Mouse (Mus musculus): ENCODE results near the gene Lhx3. TPM values are rescaled to one million over a fixed set of nuclear protein-coding genes. Genes with fewer than 3 reads are reported as not detected.

The Lhx3 gene
- total and polyA plus RNA-seq, 3 experiments = not detected

GRCm38 (mm10) chr2:26223961-26224360, 15.9 kb upstream of the Lhx3 start:
- no peaks in the 10 kb centered on the region for H3K27me3 ChIP-seq (replicated peaks)
- no peak overlapping the region for H3K9ac ChIP-seq (ENCODE audit: insufficient read depth, low read depth)
- peaks cover 47 to 85% of the 10 kb centered on the region in 2 experiments for H3K36me3 ChIP-seq (replicated peaks in 1 of 2; ENCODE audit: control insufficient read depth in 1 of 2, insufficient read depth in 1 of 2, low read length in 1 of 2)
- no peak for TF ChIP-seq MEF2A (IDR thresholded peaks at IDR 0.05; ENCODE audit: borderline replicate concordance, low read depth, low read length)
- 0 out of 4 replicates have a peak, but pooled peaks of 1 of the 2 experiments have one; percentile 2 for TF ChIP-seq CTCF (conservative IDR thresholded peaks at IDR 0.05 in 1 of 2, IDR thresholded peaks at IDR 0.05 in 1 of 2; ENCODE audit: low read depth in 2 of 2, low read length in 2 of 2)
- dilution Hi-C loops (cut with MboI; ENCODE audit: extremely low pct_ligation_motif_present, extremely low pct_unique_long_range_greater_than_20kb, low sequenced_read_pairs) = no loop called here
- no peaks in the 10 kb centered on the region for H3K9me3 ChIP-seq (replicated peaks; ENCODE audit: low read length)
- H3K79me2 ChIP-seq (replicated peaks; ENCODE audit: control insufficient read depth, extremely low read depth, insufficient read depth, poor library complexity, severe bottlenecking) = no peaks in the 10 kb centered on the region
- no peak for DNase-seq (ENCODE audit: extremely low read depth)
- H3K4me2 ChIP-seq (ENCODE audit: insufficient read depth, low read depth, poor library complexity, severe bottlenecking) = no peak overlapping the region
- no peak overlapping the region for H3K27ac ChIP-seq (ENCODE audit: insufficient read depth, low read depth)
- in situ Hi-C loops (cut with MboI; ENCODE audit: low pct_ligation_motif_present, low pct_unique_long_range_greater_than_20kb, low sequenced_read_pairs) = loop anchor here (5.0 kb wide), 1 partner anchor 52 kb away; no protein-coding TSS in a partner anchor
- H3K4me3 ChIP-seq (replicated peaks in 1 of 3; ENCODE audit: low read depth in 2 of 3, low read length in 2 of 3, poor library complexity in 1 of 3) = no peak overlapping the region
- no peaks in the 10 kb centered on the region for H3K4me1 ChIP-seq (ENCODE audit: control insufficient read depth in 1 of 2, insufficient read depth in 2 of 2)

GRCm38 (mm10) chr2:26214526-26214925, 6.4 kb upstream of the Lhx3 start:
- Histone ChIP-seq H3K27me3 (replicated peaks) (no peaks in the 10 kb centered on the region), H3K9me3 (replicated peaks; ENCODE audit: low read length) (peaks cover 9% of the 10 kb centered on the region), H3K79me2 (replicated peaks; ENCODE audit: control insufficient read depth, extremely low read depth, insufficient read depth, poor library complexity, severe bottlenecking) (no peaks in the 10 kb centered on the region), H3K4me3 (replicated peaks in 1 of 3; ENCODE audit: low read depth in 2 of 3, low read length in 2 of 3, poor library complexity in 1 of 3) (no peak overlapping the region), H3K9ac (ENCODE audit: insufficient read depth, low read depth) (no peak overlapping the region), H3K27ac (ENCODE audit: insufficient read depth, low read depth) (no peak overlapping the region), H3K4me2 (ENCODE audit: insufficient read depth, low read depth, poor library complexity, severe bottlenecking) (no peak overlapping the region), H3K36me3 (replicated peaks in 1 of 2; ENCODE audit: control insufficient read depth in 1 of 2, insufficient read depth in 1 of 2, low read length in 1 of 2) (peaks cover 53 to 92% of the 10 kb centered on the region in 2 experiments), H3K4me1 (ENCODE audit: control insufficient read depth in 1 of 2, insufficient read depth in 2 of 2) (peaks cover 0 to 9% of the 10 kb centered on the region in 2 experiments; a peak in 1 of 4 replicates)
- no peak for DNase-seq (ENCODE audit: extremely low read depth)
- TF ChIP-seq MXI1 (IDR thresholded peaks at IDR 0.05; ENCODE audit: low read depth, low read length) (no peak), EP300 (IDR thresholded peaks at IDR 0.05; ENCODE audit: low read length) (no peak), CHD2 (IDR thresholded peaks at IDR 0.05; ENCODE audit: low read length) (no peak), HCFC1 (IDR thresholded peaks at IDR 0.05; ENCODE audit: low read depth, low read length) (no peak), GABPA (IDR thresholded peaks at IDR 0.05; ENCODE audit: insufficient replicate concordance, low read depth, low read length) (no peak), JUN (IDR thresholded peaks at IDR 0.05; ENCODE audit: insufficient read depth, low read depth, low read length) (no peak), KAT2A (IDR thresholded peaks at IDR 0.05; ENCODE audit: insufficient replicate concordance, low read length) (no peak), MAX (IDR thresholded peaks at IDR 0.05; ENCODE audit: low read length) (no peak), NELFE (IDR thresholded peaks at IDR 0.05; ENCODE audit: low read depth, low read length) (no peak), USF2 (conservative IDR thresholded peaks at IDR 0.05; ENCODE audit: low read depth, low read length) (no peak), POLR2AphosphoS2 (IDR thresholded peaks at IDR 0.05; ENCODE audit: low read depth, low read length) (no peak), USF1 (IDR thresholded peaks at IDR 0.05; ENCODE audit: low read depth, low read length) (no peak), UBTF (IDR thresholded peaks at IDR 0.05; ENCODE audit: low read depth, low read length) (no peak), MEF2A (IDR thresholded peaks at IDR 0.05; ENCODE audit: borderline replicate concordance, low read depth, low read length) (no peak), MAFK (IDR thresholded peaks at IDR 0.05; ENCODE audit: insufficient replicate concordance, low read length) (no peak), POLR2A (IDR thresholded peaks at IDR 0.05; ENCODE audit: low read depth, low read length) (no peak), PAX5 (IDR thresholded peaks at IDR 0.05; ENCODE audit: low read length) (no peak), ZKSCAN1 (IDR thresholded peaks at IDR 0.05; ENCODE audit: borderline replicate concordance, low read depth, low read length) (no peak), TBP (conservative IDR thresholded peaks at IDR 0.05; ENCODE audit: low read depth, low read length) (no peak)
- dilution Hi-C loops (cut with MboI; ENCODE audit: extremely low pct_ligation_motif_present, extremely low pct_unique_long_range_greater_than_20kb, low sequenced_read_pairs) = no loop called here
- in situ Hi-C loops (cut with MboI; ENCODE audit: low pct_ligation_motif_present, low pct_unique_long_range_greater_than_20kb, low sequenced_read_pairs) = no loop called here
